Mouse (Mus musculus) spleen, adult 2 months (tissue): ENCODE measurements around the gene Crxos.

Source experiments
- CTCF ChIP-seq: fragments of 200-500 bp; IDR thresholded peaks from 2 replicates; pipeline ENCODE4 v1.5.1; 2011; ENCODE audit warnings: mild to moderate bottlenecking, inconsistent platforms; ENCODE audit not compliant: insufficient read depth, insufficient read length, insufficient replicate concordance; ENCODE audit errors: extremely low read depth
- POLR2A ChIP-seq: fragments of 200-500 bp; IDR thresholded peaks from 2 replicates; pipeline ENCODE4 v1.6.1; 2011; ENCODE audit warnings: low read depth, low read length, inconsistent platforms

GRCm38 (mm10) chr7:15930543-15930942 lies 48.1 kb downstream of the Crxos start:
- TF ChIP-seq CTCF (no peak), POLR2A (no peak)
